Comparison of ENCODE assay signal across 32 mouse cellular contexts in genomic region chr5:96189761-96190160, GRCm38 (mm10).
"Had no signal": no experiment of that assay in that cellular context is flagged by ENCODE, and none has a peak within 500 bp of the region (broad histone marks: within the 10 kb centered on the region; RNA-seq: fewer than 3 reads in every experiment).

No protein-coding gene starts in this region.

- H3K9ac ChIP-seq: limb, embryonic 12.5 days; limb, embryonic 13.5 days; limb, embryonic 15.5 days; liver, embryonic 12.5 days; liver, embryonic 13.5 days; liver, embryonic 14.5 days; liver, embryonic 15.5 days; liver, postnatal 0 days; lung, embryonic 14.5 days; lung, embryonic 15.5 days; midbrain, embryonic 12.5 days; midbrain, embryonic 13.5 days; midbrain, embryonic 15.5 days; neural tube, embryonic 12.5 days had no signal

- H3K27me3 ChIP-seq: limb, embryonic 12.5 days; limb, embryonic 13.5 days; limb, embryonic 15.5 days; liver, embryonic 12.5 days; liver, embryonic 13.5 days; liver, embryonic 15.5 days; lung, embryonic 15.5 days; midbrain, embryonic 12.5 days; midbrain, embryonic 13.5 days; midbrain, embryonic 15.5 days; neural tube, embryonic 12.5 days had no signal

- H3K27ac ChIP-seq: limb, embryonic 10.5 days; limb, embryonic 12.5 days; limb, embryonic 13.5 days; limb, embryonic 15.5 days; liver, embryonic 12.5 days; liver, embryonic 13.5 days; liver, embryonic 14.5 days; liver, embryonic 15.5 days; lung, embryonic 15.5 days; macrophage; midbrain, embryonic 10.5 days; midbrain, embryonic 12.5 days; midbrain, embryonic 13.5 days; midbrain, embryonic 15.5 days; neural tube, embryonic 12.5 days had no signal

- H3K4me3 ChIP-seq: limb, embryonic 10.5 days; limb, embryonic 12.5 days; limb, embryonic 13.5 days; limb, embryonic 15.5 days; liver, embryonic 12.5 days; liver, embryonic 13.5 days; liver, embryonic 15.5 days; lung, embryonic 15.5 days; megakaryocyte, embryonic 14.5 days; midbrain, embryonic 10.5 days; midbrain, embryonic 12.5 days; midbrain, embryonic 13.5 days; midbrain, embryonic 15.5 days; myocyte; neural tube, embryonic 12.5 days had no signal

- H3K4me1 ChIP-seq: limb, embryonic 10.5 days; limb, embryonic 12.5 days; limb, embryonic 13.5 days; limb, embryonic 15.5 days; liver, embryonic 12.5 days; liver, embryonic 13.5 days; liver, embryonic 15.5 days; lung, embryonic 15.5 days; megakaryocyte, embryonic 14.5 days; midbrain, embryonic 10.5 days; midbrain, embryonic 12.5 days; midbrain, embryonic 13.5 days; midbrain, embryonic 15.5 days; neural tube, embryonic 12.5 days had no signal

- DNase-seq: left cerebral cortex, postnatal 4 days; liver; liver, embryonic 13.5 days; liver, postnatal 0 days; lung, adult 18-20 months; lung, adult 2 months; lung, embryonic 14.5 days; lung, postnatal 10 days; lung, postnatal 14 days; lung, postnatal 36 days; lung, postnatal 4 days; midbrain, embryonic 14.5 days had no signal

- H3K36me3 ChIP-seq: limb, embryonic 10.5 days; limb, embryonic 12.5 days; limb, embryonic 13.5 days; limb, embryonic 15.5 days; liver, embryonic 12.5 days; liver, embryonic 13.5 days; liver, embryonic 15.5 days; lung, embryonic 15.5 days; midbrain, embryonic 10.5 days; midbrain, embryonic 12.5 days; midbrain, embryonic 13.5 days; midbrain, embryonic 15.5 days; neural tube, embryonic 12.5 days had no signal

- H3K9me3 ChIP-seq: limb, embryonic 10.5 days; limb, embryonic 12.5 days; limb, embryonic 13.5 days; limb, embryonic 15.5 days; liver, embryonic 12.5 days; liver, embryonic 13.5 days; liver, embryonic 15.5 days; lung, embryonic 15.5 days; megakaryocyte, embryonic 14.5 days; midbrain, embryonic 10.5 days; midbrain, embryonic 12.5 days; midbrain, embryonic 13.5 days; midbrain, embryonic 15.5 days; neural tube, embryonic 12.5 days had no signal

- H3K4me2 ChIP-seq: limb, embryonic 12.5 days; limb, embryonic 13.5 days; limb, embryonic 15.5 days; liver, embryonic 11.5 days; liver, embryonic 12.5 days; liver, embryonic 13.5 days; liver, embryonic 15.5 days; lung, embryonic 14.5 days; lung, embryonic 15.5 days; midbrain, embryonic 11.5 days; midbrain, embryonic 12.5 days; midbrain, embryonic 13.5 days; midbrain, embryonic 15.5 days; neural tube, embryonic 12.5 days had no signal

- ATAC-seq: liver, embryonic 12.5 days; liver, postnatal 0 days; lung, postnatal 0 days; midbrain, embryonic 13.5 days; midbrain, embryonic 15.5 days; midbrain, embryonic 16.5 days had no signal
